Mouse (Mus musculus) lung, postnatal 25 days (tissue): ENCODE data around the gene Thy1.

ENCODE experiments used
- DNase-seq: peaks from one replicate; pipeline ENCODE4 v3.0.0; 2022; ENCODE audit warnings: low spot score

Gene Thy1

GRCm38 (mm10) chr9:44033957-44034727 is 9.0 kb upstream of the Thy1 start:
- DNase-seq: no peak

- no peak for DNase-seq
Measured at GRCm38 (mm10) chr9:44037106-44037505, 6.1 kb upstream of the Thy1 start.

GRCm38 (mm10) chr9:44041511-44042395 is 1.4 kb upstream of the Thy1 start:
- DNase-seq: no peak

GRCm38 (mm10) chr9:44042396-44042680 is 846 bp upstream of the Thy1 start:
- DNase-seq: no peak

GRCm38 (mm10) chr9:44043708-44044425 is 683 bp downstream of the Thy1 start:
- DNase-seq: no peak

GRCm38 (mm10) chr9:44044426-44045157 is 1.4 kb downstream of the Thy1 start:
- DNase-seq: no peak

- no peak for DNase-seq
Measured at GRCm38 (mm10) chr9:44045158-44045883, 2.1 kb downstream of the Thy1 start.

GRCm38 (mm10) chr9:44045884-44046272 is 2.7 kb downstream of the Thy1 start:
- no peak for DNase-seq

- DNase-seq: no peak
Measured at GRCm38 (mm10) chr9:44046426-44046825, 3.2 kb downstream of the Thy1 start.

- DNase-seq: no peak
Measured at GRCm38 (mm10) chr9:44047071-44047470, 3.9 kb downstream of the Thy1 start.

GRCm38 (mm10) chr9:44047571-44048490 is 4.6 kb downstream of the Thy1 start:
- DNase-seq: no peak

GRCm38 (mm10) chr9:44048541-44049380 is 5.6 kb downstream of the Thy1 start:
- no peak for DNase-seq

- DNase-seq: no peak
Measured at GRCm38 (mm10) chr9:44049381-44050165, 6.4 kb downstream of the Thy1 start.

GRCm38 (mm10) chr9:44052855-44053254 is 9.7 kb downstream of the Thy1 start:
- no peak for DNase-seq

- no peak for DNase-seq
Measured at GRCm38 (mm10) chr9:44053936-44054335, 10.8 kb downstream of the Thy1 start.

GRCm38 (mm10) chr9:44058606-44059005 is 15.4 kb downstream of the Thy1 start:
- DNase-seq: no peak

GRCm38 (mm10) chr9:44065177-44065576 is 22.0 kb downstream of the Thy1 start:
- no peak for DNase-seq

- DNase-seq: peak; percentile 98
Measured at GRCm38 (mm10) chr9:44066785-44067225, 23.6 kb downstream of the Thy1 start, which contains the start of gene Usp2. TSS of gene Usp2 (plus strand) at chr9:44067021.
